Mouse (Mus musculus) midbrain, postnatal 0 days (tissue): Measurements from ENCODE around the gene Timp3. TPM values are rescaled to one million over a fixed set of nuclear protein-coding genes. Genes with fewer than 3 reads are reported as not detected.
A peak's percentile ranks its signal among the peaks of the same experiment; 100 is the strongest.

Experiments used
- ATAC-seq: fragments of 200-750 bp; cut with Nextera tagmentation; 2 replicates; pipeline ENCODE4 v1.8.0; 2017; ENCODE audit warnings: moderate number of reproducible peaks, mild to moderate bottlenecking, moderate TSS enrichment, moderate library complexity; ENCODE audit not compliant: low FRiP score
- DNase-seq: peaks from one replicate; pipeline ENCODE4 v3.0.0-alpha.2; 2015; ENCODE audit warnings: low spot score
- H3K27ac ChIP-seq: fragments of 300-500 bp; sonication (generic); 2 replicates; pipeline ENCODE4 v1.5.1; 2014; ENCODE audit warnings: low read depth, mild to moderate bottlenecking, low read length, mixed read lengths
- H3K27me3 ChIP-seq: fragments of 300-500 bp; sonication (generic); 2 replicates; pipeline ENCODE4 v1.6.1; 2014; ENCODE audit warnings: low read length, control low read depth, mixed read lengths; ENCODE audit not compliant: insufficient read depth
- H3K36me3 ChIP-seq: fragments of 300-500 bp; sonication (generic); 2 replicates; pipeline ENCODE4 v1.6.1; 2014; ENCODE audit warnings: low read length, control low read depth, mixed read lengths; ENCODE audit not compliant: insufficient read depth
- H3K4me1 ChIP-seq: fragments of 300-500 bp; sonication (generic); 2 replicates; pipeline ENCODE4 v1.6.1; 2014; ENCODE audit warnings: mild to moderate bottlenecking, control low read depth, antibody characterized with exemption, low read length, mixed read lengths; ENCODE audit not compliant: insufficient read depth
- H3K4me2 ChIP-seq: fragments of 300-500 bp; sonication (generic); 2 replicates; pipeline ENCODE4 v1.6.1; 2014; ENCODE audit warnings: low read depth, mild to moderate bottlenecking, low read length, mixed read lengths; ENCODE audit not compliant: poor library complexity, severe bottlenecking
- H3K4me3 ChIP-seq: fragments of 300-500 bp; sonication (generic); 2 replicates; pipeline ENCODE4 v1.5.1; 2014; ENCODE audit warnings: low read depth, mild to moderate bottlenecking, low read length, moderate library complexity
- H3K9ac ChIP-seq: fragments of 300-500 bp; sonication (generic); replicated peaks from 2 replicates; pipeline ENCODE4 v1.6.1; 2014; ENCODE audit warnings: mild to moderate bottlenecking, low read length, moderate library complexity, mixed read lengths; ENCODE audit not compliant: poor library complexity, severe bottlenecking
- H3K9me3 ChIP-seq: fragments of 300-500 bp; sonication (generic); 2 replicates; pipeline ENCODE4 v1.6.1; 2016; ENCODE audit warnings: low read length, control low read depth
- CTCF ChIP-seq: IDR thresholded peaks from 2 replicates; pipeline ENCODE4 v1.5.1; 2016; ENCODE audit warnings: antibody characterized with exemption, mild to moderate bottlenecking
- WGBS: fragments of 180-500 bp; shearing (Covaris S2); extraction: QIAGEN DNeasy Blood & Tissue Kit; methylation state at CpG from one replicate; pipeline ENCODE4 v1.1.7; 2014; 5-methylcytosine and 5-hydroxymethylcytosine counted together
- polyA plus RNA-seq: library from polyadenylated mRNA; unstranded; fragments of >200 nt; fragmentation: Nextera tagmentation; extraction: Ambion mirVana; gene quantifications from 2 replicates; pipeline ENCODE4 v1.2.1, GENCODE M21; 2015
- total RNA-seq: library from RNA; depleted of rRNA; stranded (reverse); fragments of >200 nt; gene quantifications from 2 replicates; pipeline ENCODE4 v1.2.3, GENCODE M21; 2014

Gene Timp3
- total and polyA plus RNA-seq, 2 experiments from 2014 or later = 47.3 to 105 TPM

- peak overlapping the region; percentile 67 for H3K27ac ChIP-seq
- peaks cover 8% of the 10 kb centered on the region; the same call in 1 of the 2 replicates for H3K4me1 ChIP-seq
- no peaks in the 10 kb centered on the region for H3K9me3 ChIP-seq
- no peaks in the 10 kb centered on the region for H3K36me3 ChIP-seq
- TF ChIP-seq CTCF = no peak
- no peak overlapping the region for H3K4me3 ChIP-seq
- WGBS = 47% methylated on average over 7 of the region's 7 CpGs
- peak overlapping the region; percentile 33; the same call in 1 of the 2 replicates for H3K9ac ChIP-seq
- ATAC-seq = no peak
- no peaks in the 10 kb centered on the region for H3K27me3 ChIP-seq
- no peak overlapping the region for H3K4me2 ChIP-seq
- no peak for DNase-seq
These were observed 31.6 kb downstream of the Timp3 start for GRCm38 (mm10) chr10:86331681-86332281.

DNA sequence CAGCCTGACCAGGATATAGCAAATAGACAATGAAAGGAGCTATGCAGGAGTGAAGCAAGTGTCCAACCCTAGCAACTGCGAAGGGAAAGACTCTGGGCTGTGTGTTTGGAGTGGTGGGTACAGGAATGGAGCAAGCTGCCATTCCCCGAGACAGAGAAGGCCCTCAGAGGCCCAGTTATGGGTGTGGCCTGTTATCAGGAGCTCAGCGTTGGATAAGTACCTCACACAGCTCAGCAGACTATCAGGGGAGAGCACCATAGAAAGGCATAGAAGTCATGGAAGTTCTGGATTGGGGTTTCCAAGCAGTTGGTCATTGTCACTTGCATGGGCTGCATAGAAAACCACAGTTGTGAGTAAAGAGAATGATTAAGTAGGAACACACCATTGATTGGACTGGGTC lies 32.8 kb downstream of the Timp3 start:
- H3K4me1 ChIP-seq = peaks cover 8% of the 10 kb centered on the region; the same call in 1 of the 2 replicates
- no peak for TF ChIP-seq CTCF
- H3K27ac ChIP-seq = no peak overlapping the region

DNA sequence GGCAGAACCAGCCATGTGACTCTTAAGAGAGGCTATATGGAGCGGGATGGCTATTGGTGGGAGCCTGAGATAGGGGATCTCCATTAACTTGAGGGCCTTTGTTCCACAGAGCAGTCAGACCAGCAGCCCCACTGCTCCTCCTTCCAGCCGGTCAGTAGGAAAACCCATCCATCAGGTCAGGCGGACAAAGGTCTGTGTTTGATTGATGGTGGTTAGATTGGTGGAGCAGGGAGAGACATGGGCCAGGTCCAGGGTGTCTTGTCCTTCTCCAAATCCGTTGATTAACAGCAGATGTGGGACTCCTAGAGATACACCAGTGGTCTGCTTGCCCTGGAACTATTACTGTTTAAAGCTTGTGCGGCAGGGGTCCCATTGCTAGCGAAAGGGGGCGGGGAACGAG lies 34.4 kb downstream of the Timp3 start:
- Histone ChIP-seq H3K36me3 (no peaks in the 10 kb centered on the region), H3K9me3 (no peaks in the 10 kb centered on the region), H3K4me1 (peaks cover 12% of the 10 kb centered on the region; the same call in 1 of the 2 replicates), H3K4me2 (no peak overlapping the region), H3K27ac (no peak overlapping the region), H3K9ac (no peak overlapping the region), H3K4me3 (no peak overlapping the region), H3K27me3 (no peaks in the 10 kb centered on the region)
- DNase-seq = no peak
- WGBS = 62% methylated on average over 8 of the region's 8 CpGs
- no peak for ATAC-seq
- no peak for TF ChIP-seq CTCF

More for the DNA sequence above, 32.8 kb downstream of the Timp3 start:
- ATAC-seq (no peak), DNase-seq (no peak)
- Histone ChIP-seq H3K4me2 (no peak overlapping the region), H3K27me3 (no peaks in the 10 kb centered on the region), H3K4me3 (no peak overlapping the region), H3K9me3 (no peaks in the 10 kb centered on the region), H3K36me3 (no peaks in the 10 kb centered on the region), H3K9ac (no peak overlapping the region)
- 88% methylated on average over 3 of the region's 3 CpGs for WGBS

GRCm38 (mm10) chr10:86336506-86336905 lies 36.3 kb downstream of the Timp3 start:
- Histone ChIP-seq H3K27me3 (no peaks in the 10 kb centered on the region), H3K4me3 (no peak overlapping the region), H3K27ac (no peak overlapping the region), H3K36me3 (peaks cover 1% of the 10 kb centered on the region; the same call in 1 of the 2 replicates), H3K4me2 (no peak overlapping the region), H3K9ac (no peak overlapping the region), H3K9me3 (no peaks in the 10 kb centered on the region), H3K4me1 (peaks cover 10% of the 10 kb centered on the region; the same call in 1 of the 2 replicates)
- no peak for ATAC-seq
- TF ChIP-seq CTCF = no peak
- peak; percentile 33 for DNase-seq
- 48% methylated on average over 1 of the region's 1 CpGs for whole genome bisulfite sequencing

- no peak overlapping the region for H3K9ac ChIP-seq
- H3K4me2 ChIP-seq = no peak overlapping the region
- H3K4me1 ChIP-seq = peaks cover 7% of the 10 kb centered on the region; the same call in 1 of the 2 replicates
- no peaks in the 10 kb centered on the region for H3K9me3 ChIP-seq
- H3K4me3 ChIP-seq = no peak overlapping the region
- ATAC-seq (no peak), DNase-seq (no peak)
- peaks cover 4% of the 10 kb centered on the region; the same call in 1 of the 2 replicates for H3K36me3 ChIP-seq
- 29% methylated on average over 3 of the region's 3 CpGs for WGBS
- TF ChIP-seq CTCF = no peak
- no peaks in the 10 kb centered on the region for H3K27me3 ChIP-seq
- no peak overlapping the region for H3K27ac ChIP-seq
These were observed 37.1 kb downstream of the Timp3 start for GRCm38 (mm10) chr10:86337239-86337638.

- ATAC-seq (no peak), DNase-seq (no peak)
- Histone ChIP-seq H3K9me3 (no peaks in the 10 kb centered on the region), H3K4me2 (no peak overlapping the region), H3K36me3 (peaks cover 4% of the 10 kb centered on the region; the same call in 1 of the 2 replicates), H3K9ac (no peak overlapping the region), H3K27ac (no peak overlapping the region), H3K27me3 (no peaks in the 10 kb centered on the region), H3K4me1 (peaks cover 11% of the 10 kb centered on the region), H3K4me3 (no peak overlapping the region)
- 35% methylated on average over 4 of the region's 4 CpGs for WGBS
- TF ChIP-seq CTCF = no peak
These were observed 38.0 kb downstream of the Timp3 start for GRCm38 (mm10) chr10:86338121-86338715.
